Mouse (Mus musculus): ENCODE measurements at regions not wholly inside any gene's neighbourhood (a gene's known extent, or its start where the extent isn't known, plus 50 kb on each side); places are given as distances from the start of the nearest gene placed in this dataset.
"Not testable (repeated sequence)": the region's sequence is repeated elsewhere in the genome, so short reads cannot be mapped to it uniquely, and the experiment has no call there.

DNA sequence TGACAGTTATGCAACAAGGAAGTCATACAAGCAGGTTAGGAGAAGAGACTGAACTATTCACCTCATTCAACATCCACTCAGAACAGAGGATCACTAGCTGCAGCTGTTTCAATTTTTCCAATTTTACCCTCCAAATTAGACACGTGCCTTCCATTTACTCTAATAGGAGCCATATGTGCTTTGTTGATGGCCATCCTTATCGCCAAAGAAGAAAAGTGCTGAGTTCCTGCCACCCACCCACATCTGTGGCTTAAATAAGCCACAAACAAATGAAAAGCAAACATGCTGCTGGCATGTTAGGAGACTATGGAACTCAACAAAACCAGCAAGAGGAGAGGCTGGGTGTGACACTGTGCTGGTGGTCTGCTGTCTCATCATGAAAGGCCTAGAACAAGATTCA, 1786.1 kb downstream of the 9330182O14Rik start:
- DNase-seq = no peak

- DNase-seq = no peak
Measured at GRCm38 (mm10) chr15:41936697-41937096, 1802.5 kb downstream of the 9330182O14Rik start.

- no peak for DNase-seq
Measured at GRCm38 (mm10) chr15:41945226-41945625, 1811.1 kb downstream of the 9330182O14Rik start.

GRCm38 (mm10) chr15:41947888-41948287, 1813.7 kb downstream of the 9330182O14Rik start:
- no peak for DNase-seq

- no peak for DNase-seq
Measured at GRCm38 (mm10) chr15:41948347-41949093, 1814.4 kb downstream of the 9330182O14Rik start.

- DNase-seq = no peak
Measured at GRCm38 (mm10) chr15:41949094-41949461, 1814.9 kb downstream of the 9330182O14Rik start.

DNA sequence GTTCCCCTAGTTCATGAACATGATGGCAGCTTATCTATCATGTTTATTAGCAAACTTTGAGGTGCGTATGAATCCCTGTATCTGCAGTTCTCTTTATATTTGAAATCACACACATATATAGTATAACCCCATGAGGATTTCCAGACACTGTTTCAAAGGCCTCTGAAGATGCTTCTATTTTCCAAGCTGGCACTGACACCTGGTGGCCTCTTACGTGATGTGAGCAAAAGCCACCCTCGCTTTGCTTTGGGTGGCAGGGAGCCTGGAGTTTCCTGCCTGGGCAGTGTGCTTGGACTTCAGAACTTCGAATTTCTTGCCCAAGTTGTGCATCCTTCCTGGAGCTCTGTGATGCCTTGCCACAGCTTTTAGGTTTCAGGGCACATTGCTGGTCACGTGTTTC, 1817.1 kb downstream of the 9330182O14Rik start:
- no peak for DNase-seq

DNA sequence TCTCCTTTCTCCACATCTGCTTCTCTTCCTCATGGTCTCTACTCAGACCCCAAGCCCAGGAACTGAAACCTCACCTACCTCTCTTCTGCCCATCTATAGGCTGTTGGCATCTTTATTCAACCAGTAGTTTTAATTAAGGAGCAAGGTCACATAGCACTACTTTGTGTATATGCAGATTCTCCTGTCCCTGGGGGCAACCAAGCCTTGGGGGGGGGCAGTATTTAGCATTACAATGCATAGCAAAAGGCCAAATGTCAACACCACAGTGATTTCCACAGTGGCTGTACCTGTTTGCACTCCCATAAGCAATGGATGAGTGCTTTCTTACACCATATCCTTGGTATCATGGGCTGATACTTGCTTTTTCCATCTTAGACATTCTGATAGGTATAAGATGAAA, 1826.4 kb downstream of the 9330182O14Rik start:
- no peak for DNase-seq

GRCm38 (mm10) chr15:41970877-41971276, 1836.7 kb downstream of the 9330182O14Rik start:
- DNase-seq = no peak

DNA sequence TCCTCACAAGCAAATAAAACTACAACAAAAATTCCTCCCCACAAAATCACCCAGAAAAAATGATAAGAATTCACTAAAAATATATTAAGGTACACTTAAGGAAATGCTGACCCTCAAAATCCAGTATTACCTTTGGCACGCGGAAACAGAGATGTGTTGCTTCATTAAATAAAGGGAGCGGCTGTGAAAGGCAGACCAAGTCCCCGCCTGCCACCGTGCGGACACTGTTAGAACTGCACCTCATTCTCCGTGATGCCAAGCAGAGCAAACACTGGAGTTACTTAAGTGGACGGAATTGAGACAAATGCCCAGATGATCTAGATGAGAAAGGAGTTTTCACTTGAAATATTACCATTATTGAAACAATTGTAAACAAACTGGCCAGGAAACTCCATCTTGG, 1839.1 kb downstream of the 9330182O14Rik start:
- DNase-seq = peak; percentile 86

DNA sequence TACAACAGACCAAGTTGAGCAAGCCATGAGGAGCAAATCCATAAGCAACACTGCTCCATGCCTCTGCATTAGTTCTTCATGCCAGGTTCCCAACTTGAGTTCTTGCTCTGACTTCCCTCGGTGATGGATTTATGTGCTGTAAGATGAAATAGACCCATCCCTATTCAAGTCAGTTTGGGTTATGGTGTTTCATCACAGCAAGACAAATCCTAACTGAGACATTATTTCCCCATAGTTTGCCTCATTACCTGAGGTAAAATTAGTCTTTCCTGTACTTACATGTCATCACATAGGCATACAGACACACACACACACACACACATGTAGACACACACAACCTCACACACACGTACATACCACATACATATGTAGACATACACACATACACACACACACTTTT, 1843.0 kb downstream of the 9330182O14Rik start:
- no peak for DNase-seq

DNA sequence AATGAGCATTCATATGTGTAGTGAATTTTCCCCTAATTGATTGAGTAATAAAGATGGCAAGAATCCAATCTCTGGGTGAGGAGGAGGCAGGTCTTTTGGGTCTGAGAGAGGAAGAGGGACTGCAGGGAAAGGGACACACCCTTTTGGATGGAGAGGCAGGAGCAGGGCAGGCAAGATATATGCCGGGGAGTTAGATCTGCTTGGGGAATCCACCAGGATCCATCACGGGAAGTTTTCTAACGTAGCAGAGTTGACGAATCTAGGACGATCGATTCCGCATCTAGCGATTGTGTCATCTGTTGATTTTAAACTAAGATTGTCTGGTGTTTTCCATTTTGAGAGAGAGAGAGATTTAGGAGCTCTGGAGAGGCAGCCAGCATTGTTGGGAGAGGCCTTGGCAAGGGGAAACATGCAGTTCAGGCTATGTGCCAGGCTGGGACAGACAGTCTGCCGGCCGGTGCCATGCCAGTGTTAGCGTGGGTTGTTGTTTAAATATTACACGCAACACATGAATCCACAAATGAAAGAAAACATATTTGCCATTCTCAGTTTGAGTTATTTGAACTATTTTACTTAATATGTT, 1843.6 kb downstream of the 9330182O14Rik start:
- DNase-seq = no peak

DNA sequence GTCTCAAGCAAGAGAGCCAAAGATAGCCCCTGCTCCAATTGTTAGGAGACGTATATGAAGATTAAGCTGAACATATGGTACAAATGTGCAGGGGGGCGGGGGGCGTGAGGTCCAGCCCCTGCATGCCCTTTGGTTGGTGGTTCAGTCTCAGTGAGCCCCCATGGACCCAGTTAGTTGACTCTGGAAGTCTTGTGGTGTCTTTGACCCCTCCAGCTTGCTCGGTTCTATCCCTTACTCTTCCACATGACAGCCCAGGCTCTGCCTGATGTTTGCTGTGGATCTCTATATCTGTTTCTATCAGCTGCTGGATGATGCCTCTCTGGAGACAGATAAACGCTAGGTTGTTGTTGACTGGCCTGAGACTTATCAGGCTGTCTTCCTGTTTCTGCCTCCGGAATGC, 1849.1 kb downstream of the 9330182O14Rik start:
- DNase-seq = no peak

- DNase-seq = no peak
Measured at GRCm38 (mm10) chr15:41984267-41984666, 1850.1 kb downstream of the 9330182O14Rik start.

GRCm38 (mm10) chr15:41986264-41986663, 1852.1 kb downstream of the 9330182O14Rik start:
- no peak for DNase-seq

GRCm38 (mm10) chr15:41989065-41989464, 1854.9 kb downstream of the 9330182O14Rik start:
- DNase-seq = no peak

DNA sequence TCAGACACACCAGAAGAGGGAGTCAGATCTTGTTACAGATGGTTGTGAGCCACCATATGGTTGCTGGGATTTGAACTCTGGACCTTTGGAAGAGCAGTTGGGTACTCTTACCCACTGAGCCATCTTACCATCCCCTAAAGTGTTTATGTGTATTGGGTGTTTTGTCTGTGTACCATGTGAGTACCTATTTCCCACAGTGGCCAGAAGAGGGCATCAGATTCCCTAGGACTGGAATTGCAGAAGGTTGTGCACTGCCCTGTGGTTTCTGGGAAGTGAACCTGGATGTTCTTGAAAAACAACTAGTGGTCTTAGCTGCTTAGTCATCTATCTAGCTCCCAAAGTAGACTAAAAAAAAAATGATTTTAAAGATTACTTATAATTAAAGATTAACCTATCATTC, 1857.7 kb downstream of the 9330182O14Rik start:
- no peak for DNase-seq

GRCm38 (mm10) chr15:42032286-42032685, 1898.1 kb downstream of the 9330182O14Rik start:
- DNase-seq = not testable (repeated sequence)

GRCm38 (mm10) chr15:42047088-42047976, 1913.2 kb downstream of the 9330182O14Rik start:
- DNase-seq = no peak

DNA sequence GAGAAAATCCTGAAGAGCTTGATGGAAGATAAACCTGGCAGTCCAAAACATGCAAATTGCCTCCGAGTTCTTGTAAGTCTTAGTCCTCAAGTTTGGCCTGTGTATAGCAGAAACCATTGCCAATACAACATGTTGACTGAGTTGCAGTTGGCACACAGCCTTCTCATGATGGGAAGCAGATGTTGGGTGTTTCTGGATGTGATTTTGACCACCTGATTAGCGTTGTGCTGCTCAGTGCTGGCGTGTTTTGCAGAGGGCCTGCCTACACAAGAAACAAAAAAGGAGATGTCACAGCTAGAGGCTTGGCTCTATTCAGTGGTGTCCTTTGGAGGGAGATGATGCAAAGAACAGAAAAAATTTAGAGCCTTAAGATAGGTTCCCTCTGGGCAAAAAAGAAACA, 1922.6 kb downstream of the 9330182O14Rik start:
- DNase-seq = no peak

DNA sequence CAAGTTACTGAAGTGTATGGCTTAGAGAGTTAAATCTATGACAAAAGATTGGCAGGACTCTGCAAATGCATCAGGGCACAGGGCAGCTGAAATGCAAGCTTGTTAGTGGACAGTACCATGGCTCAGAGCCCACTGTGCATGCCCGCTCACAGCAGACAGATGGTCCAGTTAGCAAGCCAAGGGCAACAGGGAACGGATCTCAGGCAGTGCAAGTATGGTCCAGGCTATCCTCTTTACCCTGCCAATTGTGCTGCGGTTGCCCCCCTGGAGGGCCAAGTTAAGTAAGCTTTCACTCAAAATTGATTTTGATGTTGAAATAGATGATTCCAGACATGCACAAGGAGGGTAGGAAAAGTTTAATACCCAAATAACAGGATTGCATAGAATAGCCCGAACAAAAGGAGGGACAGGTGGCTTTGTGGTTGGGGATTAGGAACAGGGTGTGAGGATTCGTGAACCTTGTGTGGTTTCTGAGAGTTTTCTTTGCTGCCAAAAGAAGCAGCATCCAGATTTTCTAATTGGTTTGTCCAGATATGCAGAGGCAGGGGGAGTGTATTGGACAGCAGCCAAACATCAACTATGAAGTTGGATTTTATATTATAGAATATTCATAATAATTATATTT, 1934.2 kb downstream of the 9330182O14Rik start:
- no peak for DNase-seq

DNA sequence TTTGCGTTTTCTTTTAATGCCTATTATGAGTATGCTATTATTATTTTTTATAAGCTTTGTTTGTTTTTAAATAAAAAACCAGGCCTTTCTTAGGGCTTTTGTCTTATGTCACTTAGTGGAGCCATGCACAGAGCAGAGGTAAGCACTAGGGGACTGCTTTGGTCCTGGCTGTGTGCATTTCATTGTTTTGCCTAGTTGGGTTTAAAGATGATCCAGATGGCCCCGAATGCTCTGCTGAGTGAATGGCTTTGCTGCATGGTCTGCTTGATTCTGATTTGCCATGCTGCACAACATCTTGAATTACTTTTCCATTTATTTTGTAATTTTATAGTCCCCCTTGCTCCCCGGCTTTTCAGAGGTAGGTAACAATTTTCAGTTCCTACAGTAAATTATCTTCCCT, 1934.9 kb downstream of the 9330182O14Rik start:
- no peak for DNase-seq

DNA sequence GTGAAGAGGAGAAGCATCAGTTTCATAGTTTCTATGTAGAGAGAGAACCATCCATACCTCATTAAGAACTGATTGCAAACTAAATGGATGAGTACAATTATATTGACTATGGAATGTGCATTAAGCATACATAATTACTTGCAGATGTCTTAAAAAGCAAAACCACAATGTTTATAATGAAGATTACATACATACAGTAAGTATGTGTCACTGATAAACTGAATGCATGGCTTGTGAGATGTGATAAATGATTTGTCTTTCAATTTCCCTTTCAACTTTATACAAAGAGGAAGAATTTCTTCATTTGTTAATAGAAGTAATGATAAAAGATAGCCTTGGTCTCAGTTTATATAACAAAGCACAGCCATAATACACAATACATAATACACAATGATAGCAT, 1939.3 kb downstream of the 9330182O14Rik start:
- DNase-seq = no peak

Data from right cerebral cortex, postnatal 25 days (tissue).